Mouse (Mus musculus): ENCODE measurements around the gene Aqp2. TPM values are rescaled to one million over a fixed set of nuclear protein-coding genes. Genes with fewer than 3 reads are reported as not detected.

The Aqp2 gene
- polyA plus RNA-seq, 1 experiment: 0.47 TPM

GRCm38 (mm10) chr15:99602206-99602820 lies 23.5 kb downstream of the Aqp2 start:
- H3K4me1 ChIP-seq (replicated peaks; ENCODE audit: control insufficient read depth, insufficient read depth, low read length): no peaks in the 10 kb centered on the region
- H3K36me3 ChIP-seq (ENCODE audit: control insufficient read depth, insufficient read depth, low read length): no peaks in the 10 kb centered on the region
- no peaks in the 10 kb centered on the region; the same call in 1 of the 2 replicates for H3K27me3 ChIP-seq (ENCODE audit: control insufficient read depth, insufficient read depth, low read length)
- WGBS: 96% methylated on average over 17 of the region's 17 CpGs
- no peak overlapping the region for H3K27ac ChIP-seq (ENCODE audit: control insufficient read depth, insufficient read depth, low read length)
- DNase-seq: no peak
- TF ChIP-seq POLR2A (IDR thresholded peaks at IDR 0.05; ENCODE audit: control insufficient read depth, extremely low read depth, insufficient read depth, low read length, poor library complexity) (no peak), CTCF (IDR thresholded peaks at IDR 0.05; ENCODE audit: borderline replicate concordance, control insufficient read depth, extremely low read depth, insufficient read depth, low read length, poor library complexity) (no peak)
- no peak overlapping the region for H3K4me3 ChIP-seq (ENCODE audit: control insufficient read depth, insufficient read depth, low read length)

GRCm38 (mm10) chr15:99603216-99603615 lies 24.4 kb downstream of the Aqp2 start:
- H3K36me3 ChIP-seq (ENCODE audit: control insufficient read depth, insufficient read depth, low read length): no peaks in the 10 kb centered on the region
- no peaks in the 10 kb centered on the region; the same call in 1 of the 2 replicates for H3K27me3 ChIP-seq (ENCODE audit: control insufficient read depth, insufficient read depth, low read length)
- H3K27ac ChIP-seq (ENCODE audit: control insufficient read depth, insufficient read depth, low read length): no peak overlapping the region
- no peak for DNase-seq
- H3K4me3 ChIP-seq (ENCODE audit: control insufficient read depth, insufficient read depth, low read length): no peak overlapping the region
- TF ChIP-seq CTCF (IDR thresholded peaks at IDR 0.05; ENCODE audit: borderline replicate concordance, control insufficient read depth, extremely low read depth, insufficient read depth, low read length, poor library complexity) (no peak), POLR2A (IDR thresholded peaks at IDR 0.05; ENCODE audit: control insufficient read depth, extremely low read depth, insufficient read depth, low read length, poor library complexity) (no peak)
- no peaks in the 10 kb centered on the region for H3K4me1 ChIP-seq (replicated peaks; ENCODE audit: control insufficient read depth, insufficient read depth, low read length)
- WGBS: 87% methylated on average over 7 of the region's 7 CpGs

DNA sequence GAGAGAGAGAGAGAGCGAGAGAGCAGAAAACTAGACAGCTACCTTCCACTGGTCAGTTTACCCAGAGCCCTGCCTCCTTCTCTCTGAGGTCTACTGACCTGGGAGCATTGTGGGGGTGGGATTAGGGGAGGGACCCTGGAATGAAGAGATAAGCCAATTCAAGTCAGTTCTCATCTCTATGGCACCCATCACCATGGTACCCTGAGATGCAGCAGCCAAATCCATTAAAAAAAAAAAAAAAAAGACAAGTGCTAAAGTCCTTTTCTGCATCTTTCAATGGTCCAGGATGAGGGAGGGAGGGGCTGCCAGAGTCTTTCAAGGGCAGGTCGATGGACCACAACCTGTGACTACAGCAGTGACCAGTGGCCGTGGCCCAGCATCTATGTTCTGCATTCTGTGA lies 26.7 kb downstream of the Aqp2 start:
- no peaks in the 10 kb centered on the region for H3K36me3 ChIP-seq (ENCODE audit: control insufficient read depth, insufficient read depth, low read length)
- H3K27ac ChIP-seq (ENCODE audit: control insufficient read depth, insufficient read depth, low read length): no peak overlapping the region
- H3K4me3 ChIP-seq (ENCODE audit: control insufficient read depth, insufficient read depth, low read length): no peak overlapping the region
- no peak for DNase-seq
- 77% methylated on average over 3 of the region's 3 CpGs for WGBS
- TF ChIP-seq CTCF (IDR thresholded peaks at IDR 0.05; ENCODE audit: borderline replicate concordance, control insufficient read depth, extremely low read depth, insufficient read depth, low read length, poor library complexity) (no peak), POLR2A (IDR thresholded peaks at IDR 0.05; ENCODE audit: control insufficient read depth, extremely low read depth, insufficient read depth, low read length, poor library complexity) (no peak)
- H3K4me1 ChIP-seq (replicated peaks; ENCODE audit: control insufficient read depth, insufficient read depth, low read length): no peaks in the 10 kb centered on the region
- no peaks in the 10 kb centered on the region; the same call in 1 of the 2 replicates for H3K27me3 ChIP-seq (ENCODE audit: control insufficient read depth, insufficient read depth, low read length)

DNA sequence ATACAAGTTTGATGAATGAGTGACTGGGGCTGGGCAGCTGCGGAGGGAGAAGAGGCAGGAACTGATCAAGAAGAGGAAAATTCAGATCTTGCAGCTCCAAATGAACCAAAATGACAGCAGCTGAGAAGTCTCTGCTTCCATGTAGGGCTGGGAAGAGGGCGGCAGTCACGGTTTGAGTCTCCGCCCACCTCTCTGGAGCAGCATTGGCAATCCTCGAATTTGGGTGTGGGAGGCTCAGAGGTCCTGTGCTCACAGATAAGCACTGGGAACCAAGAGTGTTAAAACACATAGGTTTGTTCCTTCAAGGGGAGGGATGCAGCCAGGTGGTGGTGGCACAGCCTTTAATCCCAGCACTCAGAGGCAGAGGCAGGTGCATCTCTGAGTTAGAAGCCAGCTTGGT lies 27.7 kb downstream of the Aqp2 start:
- Histone ChIP-seq H3K4me1 (replicated peaks; ENCODE audit: control insufficient read depth, insufficient read depth, low read length) (no peaks in the 10 kb centered on the region), H3K36me3 (ENCODE audit: control insufficient read depth, insufficient read depth, low read length) (no peaks in the 10 kb centered on the region), H3K27me3 (ENCODE audit: control insufficient read depth, insufficient read depth, low read length) (no peaks in the 10 kb centered on the region; the same call in 1 of the 2 replicates), H3K4me3 (ENCODE audit: control insufficient read depth, insufficient read depth, low read length) (no peak overlapping the region), H3K27ac (ENCODE audit: control insufficient read depth, insufficient read depth, low read length) (no peak overlapping the region)
- TF ChIP-seq CTCF (IDR thresholded peaks at IDR 0.05; ENCODE audit: borderline replicate concordance, control insufficient read depth, extremely low read depth, insufficient read depth, low read length, poor library complexity) (no peak), POLR2A (IDR thresholded peaks at IDR 0.05; ENCODE audit: control insufficient read depth, extremely low read depth, insufficient read depth, low read length, poor library complexity) (no peak)
- WGBS: 42% methylated on average over 5 of the region's 5 CpGs
- DNase-seq: no peak

DNA sequence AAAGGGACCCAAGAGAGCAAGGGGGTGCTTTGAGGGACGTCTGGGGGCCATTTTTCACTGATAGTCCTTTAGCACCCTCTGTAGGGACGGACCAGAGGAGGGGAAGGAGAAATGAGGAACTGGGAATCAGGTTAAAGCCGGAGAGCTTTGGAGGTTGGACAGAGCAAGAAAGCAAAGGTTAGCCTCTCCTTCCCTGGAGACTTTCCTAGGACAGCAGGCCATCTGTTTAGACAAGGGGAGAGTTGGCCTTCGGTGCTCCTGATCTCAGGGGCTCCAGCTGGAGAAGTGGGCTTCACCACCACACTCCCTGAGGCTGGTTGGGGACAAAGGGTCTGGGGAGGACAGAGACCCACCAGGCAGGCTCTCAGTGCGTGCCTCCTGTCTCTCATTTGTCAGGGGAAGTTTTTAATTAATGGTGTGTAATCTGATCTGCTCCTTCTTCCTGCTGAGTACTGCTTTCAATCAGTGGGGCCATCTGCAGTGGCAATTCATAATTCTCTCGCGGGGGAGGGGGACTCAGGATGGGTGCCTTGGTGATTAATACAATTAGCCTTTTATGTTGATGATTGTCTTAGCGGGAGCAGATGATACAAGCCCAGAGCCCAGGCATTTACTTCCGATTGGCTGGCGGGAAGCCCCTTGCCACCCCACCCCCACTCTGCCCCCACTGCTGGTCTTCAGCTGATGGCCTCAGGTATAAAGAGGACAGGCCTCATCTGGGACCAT lies 28.7 kb downstream of the Aqp2 start:
- H3K27ac ChIP-seq (ENCODE audit: control insufficient read depth, insufficient read depth, low read length): no peak overlapping the region
- DNase-seq: no peak
- TF ChIP-seq CTCF (IDR thresholded peaks at IDR 0.05; ENCODE audit: borderline replicate concordance, control insufficient read depth, extremely low read depth, insufficient read depth, low read length, poor library complexity) (no peak), POLR2A (IDR thresholded peaks at IDR 0.05; ENCODE audit: control insufficient read depth, extremely low read depth, insufficient read depth, low read length, poor library complexity) (no peak)
- H3K36me3 ChIP-seq (ENCODE audit: control insufficient read depth, insufficient read depth, low read length): no peaks in the 10 kb centered on the region
- no peak overlapping the region for H3K4me3 ChIP-seq (ENCODE audit: control insufficient read depth, insufficient read depth, low read length)
- no peaks in the 10 kb centered on the region for H3K4me1 ChIP-seq (replicated peaks; ENCODE audit: control insufficient read depth, insufficient read depth, low read length)
- 41% methylated on average over 10 of the region's 10 CpGs for WGBS
- no peaks in the 10 kb centered on the region; the same call in 1 of the 2 replicates for H3K27me3 ChIP-seq (ENCODE audit: control insufficient read depth, insufficient read depth, low read length)

DNA sequence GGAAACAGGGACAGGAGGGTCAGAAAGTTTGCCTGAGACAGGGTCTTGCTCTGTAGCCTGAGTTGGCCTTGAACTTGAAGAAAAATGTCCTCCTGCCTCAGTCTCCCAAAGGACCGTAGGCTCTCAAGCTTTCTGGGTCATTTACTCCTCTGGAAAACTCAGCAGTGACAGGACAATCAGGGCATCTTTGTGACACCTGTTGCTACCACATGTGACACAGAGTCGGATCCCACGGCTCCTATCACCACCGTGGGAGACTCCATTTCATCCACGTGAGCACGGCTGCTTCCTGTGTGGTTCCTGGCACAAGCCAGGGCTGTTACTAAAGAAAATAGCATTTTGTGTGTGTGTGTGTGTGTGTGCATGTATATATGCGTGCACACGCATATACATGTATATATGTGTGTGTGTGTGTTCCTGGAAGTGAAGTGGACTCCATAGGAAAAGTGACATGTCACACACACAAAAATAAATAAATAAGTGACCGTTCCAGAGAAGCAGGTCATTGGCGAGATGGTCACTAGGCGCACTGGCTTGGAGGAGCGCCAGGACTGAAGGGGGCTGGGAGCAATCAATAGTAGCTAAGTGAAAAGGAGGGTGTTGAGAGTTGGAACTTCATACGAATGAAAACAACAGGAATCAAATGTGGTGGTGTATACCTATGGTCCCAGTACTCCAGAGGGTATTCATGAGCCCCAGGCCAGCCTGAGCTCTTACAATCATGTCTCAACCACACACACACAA lies 29.7 kb downstream of the Aqp2 start:
- H3K27me3 ChIP-seq (ENCODE audit: control insufficient read depth, insufficient read depth, low read length): no peaks in the 10 kb centered on the region; the same call in 1 of the 2 replicates
- no peak overlapping the region for H3K4me3 ChIP-seq (ENCODE audit: control insufficient read depth, insufficient read depth, low read length)
- WGBS: 85% methylated on average over 13 of the region's 13 CpGs

More for the DNA sequence above, 29.7 kb downstream of the Aqp2 start:
- no peaks in the 10 kb centered on the region for H3K4me1 ChIP-seq (replicated peaks; ENCODE audit: control insufficient read depth, insufficient read depth, low read length)
- TF ChIP-seq CTCF (IDR thresholded peaks at IDR 0.05; ENCODE audit: borderline replicate concordance, control insufficient read depth, extremely low read depth, insufficient read depth, low read length, poor library complexity): no peak
- no peak for TF ChIP-seq POLR2A (IDR thresholded peaks at IDR 0.05; ENCODE audit: control insufficient read depth, extremely low read depth, insufficient read depth, low read length, poor library complexity)
- DNase-seq: no peak
- no peak overlapping the region for H3K27ac ChIP-seq (ENCODE audit: control insufficient read depth, insufficient read depth, low read length)
- H3K36me3 ChIP-seq (ENCODE audit: control insufficient read depth, insufficient read depth, low read length): no peaks in the 10 kb centered on the region
